Mouse (Mus musculus) ovary, postnatal 10 days (tissue): Measurements from ENCODE around the gene Apba3.
A peak's percentile ranks its signal among the peaks of the same experiment; 100 is the strongest.

Source experiments
- DNase-seq: peaks from one replicate; pipeline ENCODE4 v3.0.0; 2022; ENCODE audit warnings: low spot score

Gene Apba3

GRCm38 (mm10) chr10:81252424-81253419 lies 14.0 kb upstream of the Apba3 start, which contains the start of gene Matk:
Gene Matk, plus strand, starts transcription at chr10:81252935.
- DNase-seq: no peak

GRCm38 (mm10) chr10:81254886-81255285 lies 11.9 kb upstream of the Apba3 start:
- DNase-seq: no peak

GRCm38 (mm10) chr10:81257158-81258039 lies 9.4 kb upstream of the Apba3 start:
- DNase-seq: no peak

- no peak for DNase-seq
Observed at GRCm38 (mm10) chr10:81259225-81259884, 7.4 kb upstream of the Apba3 start.

- DNase-seq: no peak
Observed at GRCm38 (mm10) chr10:81261025-81261424, 5.7 kb upstream of the Apba3 start.

GRCm38 (mm10) chr10:81265540-81265939 lies 1.2 kb upstream of the Apba3 start:
- DNase-seq: no peak

- peak; percentile 57 for DNase-seq
Observed at GRCm38 (mm10) chr10:81268056-81268455, 1.3 kb downstream of the Apba3 start.

GRCm38 (mm10) chr10:81268643-81269412 lies 2.1 kb downstream of the Apba3 start:
- DNase-seq: no peak

GRCm38 (mm10) chr10:81272356-81272755 lies 5.6 kb downstream of the Apba3 start:
- no peak for DNase-seq

GRCm38 (mm10) chr10:81273842-81274241 lies 7.1 kb downstream of the Apba3 start:
- DNase-seq: no peak

- no peak for DNase-seq
Observed at GRCm38 (mm10) chr10:81277676-81278075, 10.9 kb downstream of the Apba3 start.

- no peak for DNase-seq
Observed at GRCm38 (mm10) chr10:81279496-81279895, 12.7 kb downstream of the Apba3 start.

GRCm38 (mm10) chr10:81284189-81284588 lies 17.4 kb downstream of the Apba3 start:
- no peak for DNase-seq

GRCm38 (mm10) chr10:81284719-81285118 lies 18.0 kb downstream of the Apba3 start:
- DNase-seq: no peak

- DNase-seq: peak; percentile 86
Observed at GRCm38 (mm10) chr10:81285694-81286450, 19.1 kb downstream of the Apba3 start.

- no peak for DNase-seq
Observed at GRCm38 (mm10) chr10:81286586-81286985, 19.8 kb downstream of the Apba3 start.

- DNase-seq: no peak
Observed at GRCm38 (mm10) chr10:81287513-81288157, 20.9 kb downstream of the Apba3 start.

GRCm38 (mm10) chr10:81288601-81289000 lies 21.8 kb downstream of the Apba3 start:
- no peak for DNase-seq

GRCm38 (mm10) chr10:81289278-81289677 lies 22.5 kb downstream of the Apba3 start:
- DNase-seq: no peak

- no peak for DNase-seq
Observed at GRCm38 (mm10) chr10:81289811-81290210, 23.1 kb downstream of the Apba3 start.
